Mouse (Mus musculus) forebrain, embryonic 12.5 days (tissue): ENCODE measurements around the gene Vps52. TPM values are rescaled to one million over a fixed set of nuclear protein-coding genes. Genes with fewer than 3 reads are reported as not detected.

Experiments
- ATAC-seq: fragments of 200-750 bp; cut with Nextera tagmentation; 2 replicates; pipeline ENCODE4 v1.8.0; 2017; ENCODE audit warnings: moderate TSS enrichment; ENCODE audit not compliant: low FRiP score
- H3K27ac ChIP-seq: fragments of 300-500 bp; sonication (generic); 2 replicates; pipeline ENCODE4 v1.5.1; 2016; ENCODE audit warnings: mild to moderate bottlenecking
- H3K27me3 ChIP-seq: fragments of 300-500 bp; sonication (generic); 2 replicates; pipeline ENCODE4 v1.6.1; 2016; ENCODE audit warnings: mild to moderate bottlenecking
- H3K36me3 ChIP-seq: fragments of 300-500 bp; sonication (generic); replicated peaks from 2 replicates; pipeline ENCODE4 v1.6.1; 2016; ENCODE audit warnings: mild to moderate bottlenecking
- H3K4me1 ChIP-seq: fragments of 300-500 bp; sonication (generic); 2 replicates; pipeline ENCODE4 v1.6.1; 2016
- H3K4me2 ChIP-seq: fragments of 300-500 bp; sonication (generic); 2 replicates; pipeline ENCODE4 v1.6.1; 2016; ENCODE audit warnings: mild to moderate bottlenecking, moderate library complexity
- H3K4me3 ChIP-seq: fragments of 300-500 bp; sonication (generic); replicated peaks from 2 replicates; pipeline ENCODE4 v1.5.1; 2016; ENCODE audit warnings: mild to moderate bottlenecking
- H3K9ac ChIP-seq: fragments of 300-500 bp; sonication (generic); 2 replicates; pipeline ENCODE4 v1.6.1; 2016; ENCODE audit warnings: mild to moderate bottlenecking
- H3K9me3 ChIP-seq: fragments of 300-500 bp; sonication (generic); 2 replicates; pipeline ENCODE4 v1.6.1; 2016
- WGBS: fragments of 180-500 bp; shearing (Covaris S2); methylation state at CpG from one replicate; pipeline ENCODE4 v1.1.7; 2016; 5-methylcytosine and 5-hydroxymethylcytosine counted together
- polyA plus RNA-seq: library from polyadenylated mRNA; unstranded; fragments of >200 nt; fragmentation: Nextera tagmentation; extraction: Ambion mirVana; gene quantifications from 2 replicates; pipeline ENCODE4 v1.2.1, GENCODE M21; 2016

Gene Vps52
- polyA plus RNA-seq, 1 experiment from 2014 or later: 58.4 TPM

- 87% methylated on average over 15 of the region's 15 CpGs for WGBS
- Histone ChIP-seq H3K4me1 (peaks cover 22% of the 10 kb centered on the region), H3K9me3 (no peaks in the 10 kb centered on the region), H3K27me3 (no peaks in the 10 kb centered on the region), H3K4me3 (no peak overlapping the region), H3K9ac (no peak overlapping the region), H3K27ac (no peak overlapping the region), H3K4me2 (no peak overlapping the region), H3K36me3 (peaks cover 64% of the 10 kb centered on the region)
- ATAC-seq: no peak
Measured at GRCm38 (mm10) chr17:33936993-33937392, 18.6 kb upstream of the Vps52 start.

DNA sequence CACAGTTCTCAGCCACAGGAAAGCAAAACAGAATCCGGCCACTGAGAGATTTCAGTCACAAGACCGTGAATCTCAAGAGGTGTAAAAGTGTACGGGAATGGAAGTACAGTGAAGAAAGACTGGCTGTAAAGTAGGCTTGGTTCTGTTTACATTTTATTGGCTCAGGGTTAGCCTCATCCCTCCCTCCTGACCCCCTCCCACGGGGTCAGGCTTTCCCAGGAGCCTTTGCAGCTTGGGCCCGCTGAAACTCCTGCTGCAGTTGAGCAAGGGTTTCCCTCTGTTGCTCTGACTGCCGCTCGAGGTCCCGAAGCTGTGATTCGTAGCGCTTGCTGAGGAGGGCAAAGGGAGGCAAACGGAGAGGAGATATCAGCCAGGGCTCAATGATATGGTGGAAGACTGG, 16.8 kb upstream of the Vps52 start:
- WGBS: 83% methylated on average over 11 of the region's 11 CpGs
- Histone ChIP-seq H3K4me1 (peaks cover 23% of the 10 kb centered on the region), H3K4me2 (peak overlapping the region; percentile 99)

GRCm38 (mm10) chr17:33940206-33940805, 15.3 kb upstream of the Vps52 start, which contains the start of the genes Pfdn6 and Wdr46:
TSS of gene Pfdn6 (minus strand) at chr17:33940343.
TSS of gene Wdr46 (plus strand) at chr17:33940660.
- under 1% methylated on average over 36 of the region's 36 CpGs for WGBS
- peaks cover 23% of the 10 kb centered on the region for H3K4me1 ChIP-seq
- H3K4me3 ChIP-seq: peak within 1 kb of the TSS; percentile 87
- peak; percentile 88 for ATAC-seq
- no peaks in the 10 kb centered on the region for H3K27me3 ChIP-seq
- H3K9me3 ChIP-seq: no peaks in the 10 kb centered on the region
- H3K4me2 ChIP-seq: peak within 1 kb of the TSS; percentile 99
- peak within 1 kb of the TSS; percentile 81 for H3K9ac ChIP-seq
- H3K36me3 ChIP-seq: peaks cover 57% of the 10 kb centered on the region
- H3K27ac ChIP-seq: 0 out of 2 replicates have a peak within 1 kb of the TSS, but pooled peaks have one; percentile 50

More for the DNA sequence above, 16.8 kb upstream of the Vps52 start:
- Histone ChIP-seq H3K27me3 (no peaks in the 10 kb centered on the region), H3K9ac (no peak overlapping the region), H3K27ac (no peak overlapping the region), H3K4me3 (peak overlapping the region; percentile 87), H3K36me3 (peaks cover 58% of the 10 kb centered on the region), H3K9me3 (no peaks in the 10 kb centered on the region)
- no peak for ATAC-seq

DNA sequence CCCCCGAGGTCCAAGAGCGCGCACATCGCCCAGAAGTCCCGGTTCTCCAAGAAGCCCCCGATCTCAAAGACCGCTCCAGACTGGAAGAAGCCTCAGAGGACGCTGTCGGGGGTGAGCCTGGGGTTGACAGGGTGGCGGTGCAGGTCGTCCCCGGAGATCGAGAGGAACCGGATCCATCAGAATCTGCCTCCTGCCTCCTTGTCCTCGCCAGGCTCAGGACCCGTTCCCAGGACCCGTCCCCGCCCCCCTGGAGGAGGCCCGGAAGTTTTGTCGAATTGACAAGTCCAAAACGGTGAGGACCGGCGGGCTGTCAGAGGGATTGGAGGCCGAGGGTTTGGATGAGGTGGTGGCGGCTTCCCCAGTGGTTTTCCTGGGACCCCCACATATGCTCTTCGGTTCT, 14.6 kb upstream of the Vps52 start:
- 3% methylated on average over 26 of the region's 26 CpGs for WGBS
- Histone ChIP-seq H3K4me2 (peak overlapping the region; percentile 99), H3K4me3 (peak overlapping the region; percentile 87), H3K4me1 (peaks cover 23% of the 10 kb centered on the region), H3K9me3 (no peaks in the 10 kb centered on the region), H3K27me3 (no peaks in the 10 kb centered on the region), H3K9ac (peak overlapping the region; percentile 81), H3K27ac (no peak overlapping the region), H3K36me3 (peaks cover 54% of the 10 kb centered on the region)
- peak; percentile 22; the same call in 1 of the 2 replicates for ATAC-seq

GRCm38 (mm10) chr17:33941381-33941780, 14.2 kb upstream of the Vps52 start:
- no peak overlapping the region for H3K27ac ChIP-seq
- 67% methylated on average over 19 of the region's 19 CpGs for WGBS

DNA sequence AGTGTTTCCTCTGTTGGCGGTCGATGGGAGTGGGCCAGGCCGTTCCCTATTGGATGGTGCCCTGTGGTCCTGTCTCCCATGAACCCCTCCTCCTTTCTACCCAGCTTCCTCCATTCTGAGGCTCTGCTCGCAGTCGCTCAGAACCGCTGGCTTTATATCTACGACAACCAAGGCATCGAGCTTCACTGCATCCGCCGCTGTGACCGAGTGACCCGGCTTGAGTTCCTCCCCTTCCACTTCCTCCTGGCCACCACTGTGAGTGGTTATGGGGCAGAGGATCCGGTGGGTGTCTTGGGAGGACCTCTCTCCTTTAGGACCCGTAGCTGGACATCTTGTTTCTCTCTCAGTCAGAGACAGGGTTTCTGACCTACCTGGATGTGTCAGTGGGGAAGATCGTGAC, 12.2 kb upstream of the Vps52 start:
- Histone ChIP-seq H3K9me3 (no peaks in the 10 kb centered on the region), H3K4me3 (no peak overlapping the region), H3K4me2 (no peak overlapping the region), H3K36me3 (peaks cover 51% of the 10 kb centered on the region), H3K9ac (no peak overlapping the region), H3K27ac (no peak overlapping the region), H3K27me3 (no peaks in the 10 kb centered on the region), H3K4me1 (peaks cover 23% of the 10 kb centered on the region)
- WGBS: 90% methylated on average over 15 of the region's 15 CpGs
- ATAC-seq: no peak

More at GRCm38 (mm10) chr17:33941381-33941780, 14.2 kb upstream of the Vps52 start:
- H3K9me3 ChIP-seq: no peaks in the 10 kb centered on the region
- H3K4me3 ChIP-seq: peak overlapping the region; percentile 87
- H3K4me2 ChIP-seq: peak overlapping the region; percentile 99
- H3K27me3 ChIP-seq: no peaks in the 10 kb centered on the region
- H3K4me1 ChIP-seq: peaks cover 23% of the 10 kb centered on the region
- H3K9ac ChIP-seq: peak overlapping the region; percentile 81
- peaks cover 51% of the 10 kb centered on the region for H3K36me3 ChIP-seq
- no peak for ATAC-seq

DNA sequence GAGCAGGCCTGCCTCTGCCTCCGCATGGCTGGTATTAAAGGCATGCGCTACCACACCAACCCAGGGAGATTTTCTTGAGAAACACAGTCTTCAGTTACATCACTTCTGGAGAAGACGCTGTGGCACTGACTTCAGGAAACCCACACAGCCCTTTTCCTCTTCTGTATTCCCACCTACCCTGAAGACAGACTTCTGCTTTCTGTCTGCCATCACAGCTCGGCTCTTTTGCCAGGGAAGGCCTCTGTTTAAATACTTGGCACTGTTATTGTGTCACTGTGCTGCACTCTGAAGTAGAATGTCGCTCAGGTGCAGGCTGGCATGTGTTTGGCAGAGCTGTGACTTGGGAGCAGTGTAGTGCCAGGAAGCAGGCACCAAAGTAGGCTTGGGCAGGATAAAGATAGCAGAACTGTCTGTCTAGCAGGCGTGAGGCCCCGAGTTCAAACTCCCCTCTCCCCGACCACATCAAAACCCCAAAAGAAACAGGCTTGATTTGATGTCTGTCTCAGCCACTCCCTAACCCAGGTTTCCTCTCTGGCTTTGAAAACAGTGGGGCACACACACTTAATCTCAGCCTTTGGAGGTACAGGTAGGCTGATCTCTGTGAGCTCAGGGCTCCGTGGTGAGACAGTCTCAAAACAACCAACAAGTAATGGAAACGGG, 8.1 kb upstream of the Vps52 start:
- H3K4me2 ChIP-seq: no peak overlapping the region
- peaks cover 74% of the 10 kb centered on the region for H3K36me3 ChIP-seq
- no peak for ATAC-seq
- no peak overlapping the region for H3K9ac ChIP-seq
- no peak overlapping the region for H3K27ac ChIP-seq
- H3K4me1 ChIP-seq: peaks cover 37% of the 10 kb centered on the region
- 92% methylated on average over 10 of the region's 10 CpGs for WGBS
- no peaks in the 10 kb centered on the region for H3K9me3 ChIP-seq
- H3K27me3 ChIP-seq: no peaks in the 10 kb centered on the region
- no peak overlapping the region for H3K4me3 ChIP-seq

DNA sequence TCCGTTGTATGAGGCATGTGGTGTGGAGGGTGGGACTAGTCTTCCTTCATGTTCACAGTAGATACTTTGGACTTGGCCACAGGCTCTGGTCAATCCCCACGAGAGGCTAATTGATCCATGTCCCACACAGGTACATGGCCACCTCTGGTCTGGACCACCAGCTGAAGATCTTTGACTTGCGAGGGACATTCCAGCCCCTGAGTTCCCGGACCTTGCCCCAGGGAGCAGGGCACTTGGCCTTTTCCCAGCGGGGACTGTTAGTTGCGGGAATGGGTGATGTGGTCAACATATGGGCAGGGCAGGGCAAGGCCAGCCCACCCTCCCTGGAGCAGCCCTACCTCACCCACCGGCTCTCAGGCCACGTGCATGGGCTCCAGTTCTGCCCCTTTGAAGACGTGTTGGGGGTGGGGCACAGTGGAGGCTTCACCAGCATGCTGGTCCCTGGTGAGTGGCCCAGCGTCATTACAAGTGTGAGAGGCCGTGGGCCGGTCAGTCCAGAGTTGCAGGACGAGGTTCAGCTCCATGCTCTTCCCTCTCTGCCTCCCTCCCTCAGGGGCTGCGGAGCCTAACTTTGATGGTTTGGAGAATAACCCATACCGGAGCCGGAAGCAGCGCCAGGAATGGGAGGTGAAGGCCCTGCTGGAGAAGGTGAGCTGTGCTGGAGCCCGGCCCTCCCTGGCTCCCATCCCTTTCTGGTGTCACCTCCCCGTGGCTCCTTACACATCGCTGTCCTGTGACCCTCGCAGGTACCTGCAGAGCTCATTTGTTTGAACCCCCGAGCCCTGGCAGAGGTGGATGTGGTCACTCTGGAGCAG, 7.3 kb upstream of the Vps52 start:
- WGBS: 91% methylated on average over 22 of the region's 22 CpGs
- ATAC-seq: no peak

GRCm38 (mm10) chr17:33948905-33949537, 6.6 kb upstream of the Vps52 start:
- peaks cover 51% of the 10 kb centered on the region for H3K4me1 ChIP-seq
- H3K9ac ChIP-seq: no peak overlapping the region
- H3K27me3 ChIP-seq: no peaks in the 10 kb centered on the region
- H3K27ac ChIP-seq: no peak overlapping the region
- peaks cover 77% of the 10 kb centered on the region for H3K36me3 ChIP-seq
- H3K4me2 ChIP-seq: no peak overlapping the region
- no peak overlapping the region for H3K4me3 ChIP-seq
- ATAC-seq: no peak
- WGBS: 90% methylated on average over 19 of the region's 19 CpGs
- H3K9me3 ChIP-seq: no peaks in the 10 kb centered on the region

More for the DNA sequence above, 7.3 kb upstream of the Vps52 start:
- Histone ChIP-seq H3K9ac (no peak overlapping the region), H3K27me3 (no peaks in the 10 kb centered on the region), H3K36me3 (peaks cover 77% of the 10 kb centered on the region), H3K4me1 (peaks cover 44% of the 10 kb centered on the region), H3K9me3 (no peaks in the 10 kb centered on the region), H3K4me3 (no peak overlapping the region), H3K27ac (no peak overlapping the region), H3K4me2 (no peak overlapping the region)

DNA sequence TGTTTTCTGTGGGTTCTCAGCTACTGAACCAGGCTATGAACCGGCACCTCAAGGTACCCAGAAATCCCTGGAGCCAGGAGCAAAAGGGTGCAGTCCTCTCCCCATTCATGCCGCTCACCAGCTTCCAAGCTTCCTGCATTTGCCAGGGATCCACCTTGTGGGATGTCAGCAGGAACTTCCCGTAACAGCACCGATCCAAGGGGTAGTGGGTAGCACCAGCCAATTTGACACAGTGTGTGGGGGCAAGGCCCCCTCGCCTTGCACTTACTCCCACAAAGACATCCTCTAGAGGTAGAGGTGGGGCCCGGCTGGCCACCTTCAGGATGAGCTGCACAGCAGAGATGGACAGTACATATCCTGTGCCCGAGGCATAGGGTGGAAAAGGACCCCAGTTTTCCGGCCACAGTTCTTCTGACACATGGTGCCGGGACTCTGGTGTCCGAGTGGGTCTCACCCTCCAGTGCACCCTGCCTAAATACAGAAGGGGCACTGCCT, 5.4 kb upstream of the Vps52 start:
- H3K36me3 ChIP-seq: peaks cover 68% of the 10 kb centered on the region
- WGBS: 76% methylated on average over 10 of the region's 10 CpGs

GRCm38 (mm10) chr17:33951021-33951946, 4.3 kb upstream of the Vps52 start, which contains the start of gene B3galt4:
TSS of gene B3galt4 (minus strand) at chr17:33951488.
- peaks cover 60% of the 10 kb centered on the region for H3K4me1 ChIP-seq
- H3K4me2 ChIP-seq: peak within 1 kb of the TSS; percentile 77
- peak within 1 kb of the TSS; percentile 68 for H3K9ac ChIP-seq
- 1% methylated on average over 45 of the region's 45 CpGs for WGBS
- H3K4me3 ChIP-seq: peak within 1 kb of the TSS; percentile 48
- H3K36me3 ChIP-seq: peaks cover 63% of the 10 kb centered on the region
- H3K9me3 ChIP-seq: no peaks in the 10 kb centered on the region
- H3K27me3 ChIP-seq: no peaks in the 10 kb centered on the region
- ATAC-seq: peak; percentile 73
- peak within 1 kb of the TSS; percentile 87 for H3K27ac ChIP-seq

More for the DNA sequence above, 5.4 kb upstream of the Vps52 start:
- Histone ChIP-seq H3K9me3 (no peaks in the 10 kb centered on the region), H3K27me3 (no peaks in the 10 kb centered on the region), H3K4me2 (peak overlapping the region; percentile 77), H3K4me1 (peaks cover 60% of the 10 kb centered on the region), H3K27ac (peak overlapping the region; percentile 8; the same call in 1 of the 2 replicates), H3K9ac (peak overlapping the region; percentile 68), H3K4me3 (peak overlapping the region; percentile 48)
- ATAC-seq: no peak
